Mouse (Mus musculus) forebrain, embryonic 13.5 days (tissue): ENCODE measurements around the gene Sdr42e1. TPM values are rescaled to one million over a fixed set of nuclear protein-coding genes. Genes with fewer than 3 reads are reported as not detected.

ENCODE experiments used
- polyA plus RNA-seq: library from polyadenylated mRNA; unstranded; fragments of >200 nt; fragmentation: Nextera tagmentation; extraction: Ambion mirVana; gene quantifications from 2 replicates; pipeline ENCODE4 v1.2.1, GENCODE M21; 2015

The Sdr42e1 gene
- polyA plus RNA-seq, 1 experiment from 2014 or later, result 0.90 TPM

Other genes with a start within 250 kb of the Sdr42e1 start
- 0.84 and 1.0 TPM in 2 replicates for gene Plcg2, start 175.4 kb downstream of the Sdr42e1 start, polyA plus RNA-seq
- 0.13 and 0.18 TPM in 2 replicates for gene Hsd17b2, start 28.2 kb upstream of the Sdr42e1 start, polyA plus RNA-seq
- gene Mphosph6, start 128.3 kb upstream of the Sdr42e1 start, polyA plus RNA-seq, result 48.7 and 50.5 TPM in 2 replicates